Mouse (Mus musculus): ENCODE data around the gene Rtcb. TPM values are rescaled to one million over a fixed set of nuclear protein-coding genes. Genes with fewer than 3 reads are reported as not detected.

Gene Rtcb
- polyA plus RNA-seq, 2 experiments: 58.4 to 67.7 TPM

GRCm38 (mm10) chr10:85992412-85992811 lies 34.8 kb upstream of the Rtcb start:
- ATAC-seq (ENCODE audit: insufficient read depth) (no peak), DNase-seq (ENCODE audit: low read depth in 3 of 3, low spot score in 3 of 3) (no peak)
- Histone ChIP-seq H3K36me3 (replicated peaks; ENCODE audit: control insufficient read depth, insufficient read depth, low read depth) (no peaks in the 10 kb centered on the region), H3K27me3 (ENCODE audit: control insufficient read depth, insufficient read depth, low read length) (no peaks in the 10 kb centered on the region), H3K4me1 (replicated peaks; ENCODE audit: control insufficient read depth in 2 of 2, insufficient read depth in 2 of 2, low read length in 1 of 2) (no peaks in the 10 kb centered on the region), H3K4me2 (ENCODE audit: low read depth) (no peak overlapping the region), H3K4me3 (ENCODE audit: insufficient read depth in 1 of 2, low read depth in 2 of 2, low read length in 2 of 2) (no peak overlapping the region), H3K27ac (no peak overlapping the region), H3K9ac (replicated peaks) (no peak overlapping the region), H3K9me3 (ENCODE audit: control insufficient read depth, low read length) (no peaks in the 10 kb centered on the region)
- no peak for TF ChIP-seq CTCF (IDR thresholded peaks at IDR 0.05; ENCODE audit: low read depth)
- TF ChIP-seq EP300 (IDR thresholded peaks at IDR 0.05; ENCODE audit: low read depth): no peak
- WGBS (ENCODE audit: insufficient replicate concordance): 13% methylated on average over 4 of the region's 4 CpGs

- TF ChIP-seq EP300 (IDR thresholded peaks at IDR 0.05; ENCODE audit: low read depth): no peak
- Histone ChIP-seq H3K27me3 (ENCODE audit: control insufficient read depth, insufficient read depth, low read length) (no peaks in the 10 kb centered on the region), H3K4me1 (replicated peaks; ENCODE audit: control insufficient read depth in 2 of 2, insufficient read depth in 2 of 2, low read length in 1 of 2) (no peaks in the 10 kb centered on the region), H3K36me3 (replicated peaks; ENCODE audit: control insufficient read depth, insufficient read depth, low read depth) (no peaks in the 10 kb centered on the region), H3K27ac (no peak overlapping the region), H3K9ac (replicated peaks) (no peak overlapping the region), H3K9me3 (ENCODE audit: control insufficient read depth, low read length) (no peaks in the 10 kb centered on the region), H3K4me2 (ENCODE audit: low read depth) (no peak overlapping the region), H3K4me3 (ENCODE audit: insufficient read depth in 1 of 2, low read depth in 2 of 2, low read length in 2 of 2) (no peak overlapping the region)
- 19% methylated on average over 6 of the region's 6 CpGs for WGBS (ENCODE audit: insufficient replicate concordance)
- DNase-seq (ENCODE audit: low read depth in 3 of 3, low spot score in 3 of 3) (no peak), ATAC-seq (ENCODE audit: insufficient read depth) (no peak)
Observed at GRCm38 (mm10) chr10:85989412-85990115, 31.9 kb upstream of the Rtcb start.

- Histone ChIP-seq H3K9me3 (ENCODE audit: control insufficient read depth, low read length) (no peaks in the 10 kb centered on the region), H3K4me3 (ENCODE audit: insufficient read depth in 1 of 2, low read depth in 2 of 2, low read length in 2 of 2) (no peak overlapping the region), H3K27me3 (ENCODE audit: control insufficient read depth, insufficient read depth, low read length) (no peaks in the 10 kb centered on the region), H3K4me1 (replicated peaks; ENCODE audit: control insufficient read depth in 2 of 2, insufficient read depth in 2 of 2, low read length in 1 of 2) (no peaks in the 10 kb centered on the region), H3K9ac (replicated peaks) (no peak overlapping the region), H3K4me2 (ENCODE audit: low read depth) (no peak overlapping the region), H3K27ac (no peak overlapping the region), H3K36me3 (replicated peaks; ENCODE audit: control insufficient read depth, insufficient read depth, low read depth) (no peaks in the 10 kb centered on the region)
- no peak for ATAC-seq (ENCODE audit: insufficient read depth)
- no peak for DNase-seq (ENCODE audit: low read depth in 3 of 3, low spot score in 3 of 3)
- TF ChIP-seq CTCF (IDR thresholded peaks at IDR 0.05; ENCODE audit: low read depth): no peak
- no peak for TF ChIP-seq EP300 (IDR thresholded peaks at IDR 0.05; ENCODE audit: low read depth)
- 58% methylated on average over 4 of the region's 4 CpGs for WGBS (ENCODE audit: insufficient replicate concordance)
Observed at GRCm38 (mm10) chr10:85972915-85973314, 15.3 kb upstream of the Rtcb start.

- H3K27me3 ChIP-seq (ENCODE audit: control insufficient read depth, insufficient read depth, low read length): no peaks in the 10 kb centered on the region
- 62% methylated on average over 9 of the region's 9 CpGs for WGBS (ENCODE audit: insufficient replicate concordance)
- no peak overlapping the region for H3K4me2 ChIP-seq (ENCODE audit: low read depth)
- DNase-seq (ENCODE audit: low read depth in 3 of 3, low spot score in 3 of 3) (no peak), ATAC-seq (ENCODE audit: insufficient read depth) (no peak)
- H3K4me3 ChIP-seq (ENCODE audit: insufficient read depth in 1 of 2, low read depth in 2 of 2, low read length in 2 of 2): no peak overlapping the region
- no peaks in the 10 kb centered on the region for H3K36me3 ChIP-seq (replicated peaks; ENCODE audit: control insufficient read depth, insufficient read depth, low read depth)
- no peak overlapping the region for H3K27ac ChIP-seq
- no peak for TF ChIP-seq EP300 (IDR thresholded peaks at IDR 0.05; ENCODE audit: low read depth)
- TF ChIP-seq CTCF (IDR thresholded peaks at IDR 0.05; ENCODE audit: low read depth): no peak
- H3K4me1 ChIP-seq (replicated peaks; ENCODE audit: control insufficient read depth in 2 of 2, insufficient read depth in 2 of 2, low read length in 1 of 2): no peaks in the 10 kb centered on the region
- no peaks in the 10 kb centered on the region for H3K9me3 ChIP-seq (ENCODE audit: control insufficient read depth, low read length)
- no peak overlapping the region for H3K9ac ChIP-seq (replicated peaks)
Observed at GRCm38 (mm10) chr10:85971826-85972225, 14.2 kb upstream of the Rtcb start.

- ATAC-seq (ENCODE audit: insufficient read depth) (no peak), DNase-seq (ENCODE audit: low read depth in 3 of 3, low spot score in 3 of 3) (no peak)
- H3K4me1 ChIP-seq (replicated peaks; ENCODE audit: control insufficient read depth in 2 of 2, insufficient read depth in 2 of 2, low read length in 1 of 2): no peaks in the 10 kb centered on the region
- H3K27me3 ChIP-seq (ENCODE audit: control insufficient read depth, insufficient read depth, low read length): no peaks in the 10 kb centered on the region
- TF ChIP-seq CTCF (IDR thresholded peaks at IDR 0.05; ENCODE audit: low read depth) (no peak), EP300 (IDR thresholded peaks at IDR 0.05; ENCODE audit: low read depth) (no peak)
- WGBS (ENCODE audit: insufficient replicate concordance): 31% methylated on average over 8 of the region's 8 CpGs
- H3K36me3 ChIP-seq (replicated peaks; ENCODE audit: control insufficient read depth, insufficient read depth, low read depth): no peaks in the 10 kb centered on the region
- no peak overlapping the region for H3K27ac ChIP-seq
- H3K9ac ChIP-seq (replicated peaks): no peak overlapping the region
- H3K4me2 ChIP-seq (ENCODE audit: low read depth): no peak overlapping the region
- H3K9me3 ChIP-seq (ENCODE audit: control insufficient read depth, low read length): no peaks in the 10 kb centered on the region
- H3K4me3 ChIP-seq (ENCODE audit: insufficient read depth in 1 of 2, low read depth in 2 of 2, low read length in 2 of 2): no peak overlapping the region
Observed at GRCm38 (mm10) chr10:85969894-85970620, 12.4 kb upstream of the Rtcb start.
